In the genomic region with DNA sequence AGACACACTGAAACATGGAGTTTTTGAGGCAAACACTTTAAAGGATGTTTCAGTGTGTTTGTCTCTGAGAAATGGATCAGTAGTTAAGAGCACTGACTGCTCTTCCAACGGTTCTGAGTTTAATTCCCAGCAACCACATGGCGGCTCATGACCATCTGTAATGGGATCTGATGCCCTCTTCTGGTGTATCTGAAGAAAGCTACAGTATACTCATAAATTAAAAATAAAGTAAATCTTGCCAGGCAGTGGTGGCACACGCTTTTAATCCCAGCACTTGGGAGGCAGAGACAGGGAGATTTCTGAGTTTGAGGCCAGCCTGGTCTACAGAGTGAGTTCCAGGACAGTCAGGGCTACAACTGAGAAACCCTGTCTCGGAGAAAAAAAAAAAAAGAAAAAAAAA, we compare ENCODE assay signal across 11 mouse cellular contexts. TPM values are rescaled to one million over a fixed set of nuclear protein-coding genes. Genes with fewer than 3 reads are reported as not detected.
DNase-seq lines count a peak whose midpoint lies in the region; ATAC-seq and TF ChIP-seq lines count a peak whose summit lies in the region.
"Not testable (repeated sequence)": the region's sequence is repeated elsewhere in the genome, so short reads cannot be mapped to it uniquely, and the experiment has no call there.
"Had no signal": no experiment of that assay in that cellular context is flagged by ENCODE, and none has a peak within 500 bp of the region (broad histone marks: within the 10 kb centered on the region; RNA-seq: fewer than 3 reads in every experiment).

No protein-coding gene starts in this region.

- not testable (repeated sequence) for H3K27me3 ChIP-seq in forebrain, postnatal 0 days (ENCODE audit: insufficient read depth, low read length); heart, adult 2 months (ENCODE audit: control insufficient read depth, insufficient read depth, low read length); heart, postnatal 0 days (ENCODE audit: control insufficient read depth, insufficient read depth, low read length); lung, postnatal 0 days (replicated peaks; ENCODE audit: insufficient read depth, low read length); stomach, postnatal 0 days (ENCODE audit: control insufficient read depth, insufficient read depth, low read length)

- TF ChIP-seq POLR2A in heart, adult 2 months (IDR thresholded peaks at IDR 0.05; ENCODE audit: insufficient read depth, low read depth, low read length) = not testable (repeated sequence)

- peak; percentile 16; the same call in 1 of the 2 replicates for TF ChIP-seq CTCF in forebrain, postnatal 0 days (IDR thresholded peaks at IDR 0.05; ENCODE audit: low read depth)
- TF ChIP-seq CTCF in heart, adult 2 months (IDR thresholded peaks at IDR 0.05) = peak; percentile 15; the same call in 1 of the 2 replicates
- TF ChIP-seq CTCF in heart, postnatal 0 days (IDR thresholded peaks at IDR 0.05; ENCODE audit: low read depth) = peak; percentile 5; the same call in 1 of the 2 replicates
- peak; percentile 39 for TF ChIP-seq CTCF in layer of hippocampus, adult 2 months (conservative IDR thresholded peaks at IDR 0.05)
- TF ChIP-seq CTCF in lung, postnatal 0 days (IDR thresholded peaks at IDR 0.05) = peak; percentile 18; the same call in 1 of the 2 replicates
- peak; percentile 20; the same call in 1 of the 2 replicates for TF ChIP-seq CTCF in stomach, postnatal 0 days (IDR thresholded peaks at IDR 0.05; ENCODE audit: low read depth)

- not testable (repeated sequence) for H3K79me2 ChIP-seq in heart, adult 2 months (replicated peaks; ENCODE audit: control insufficient read depth, insufficient read depth, low read length)

- H3K36me3 ChIP-seq in forebrain, postnatal 0 days (ENCODE audit: insufficient read depth); heart, adult 2 months (ENCODE audit: control insufficient read depth, insufficient read depth, low read length); heart, postnatal 0 days (replicated peaks; ENCODE audit: control insufficient read depth, insufficient read depth, low read length); lung, postnatal 0 days (ENCODE audit: insufficient read depth, low read length); stomach, postnatal 0 days (ENCODE audit: control insufficient read depth, insufficient read depth, low read length): not testable (repeated sequence)

- not testable (repeated sequence) for ATAC-seq in forebrain, postnatal 0 days; heart, postnatal 0 days (ENCODE audit: insufficient read depth, low read depth); lung, postnatal 0 days; stomach, postnatal 0 days (ENCODE audit: low FRiP score, low TSS enrichment)

- intact Hi-C loops in heart, adult 2 months (cut with DNase I) = loop anchor here (10.0 kb wide), 1 partner anchor 1469 kb away; no protein-coding TSS in a partner anchor

- DNase-seq in NIH3T3 (ENCODE audit: low read depth) (peak; percentile 5), R1 (ENCODE audit: low read depth, low spot score) (peak; percentile 8)
- DNase-seq in forebrain, postnatal 0 days; heart, adult 2 months; heart, postnatal 0 days (ENCODE audit: low spot score); layer of hippocampus, adult 2 months (ENCODE audit: low spot score in 2 of 2); lung, postnatal 0 days (ENCODE audit: low spot score); stomach, postnatal 0 days (ENCODE audit: low spot score): not testable (repeated sequence)

- WGBS in forebrain, postnatal 0 days = 69% methylated on average over 4 of the region's 4 CpGs
- 65% methylated on average over 4 of the region's 4 CpGs for WGBS in heart, adult 2 months
- WGBS in heart, postnatal 0 days = 60% methylated on average over 4 of the region's 4 CpGs
- WGBS in lung, postnatal 0 days = 63% methylated on average over 4 of the region's 4 CpGs
- 72% methylated on average over 4 of the region's 4 CpGs for WGBS in stomach, postnatal 0 days

- TF ChIP-seq EP300 in heart, adult 2 months (IDR thresholded peaks at IDR 0.05; ENCODE audit: insufficient read depth, low read depth, low read length); heart, postnatal 0 days (IDR thresholded peaks at IDR 0.05; ENCODE audit: low read depth); lung, postnatal 0 days (IDR thresholded peaks at IDR 0.05); stomach, postnatal 0 days (optimal IDR thresholded peaks at IDR 0.05): not testable (repeated sequence)

- not testable (repeated sequence) for H3K4me2 ChIP-seq in forebrain, postnatal 0 days (ENCODE audit: low read depth); heart, postnatal 0 days (ENCODE audit: low read depth, low read length); lung, postnatal 0 days (replicated peaks; ENCODE audit: low read depth, low read length); stomach, postnatal 0 days (replicated peaks; ENCODE audit: low read depth)

- not testable (repeated sequence) for H3K9ac ChIP-seq in forebrain, postnatal 0 days; heart, adult 2 months (ENCODE audit: low read depth, low read length); heart, postnatal 0 days (replicated peaks; ENCODE audit: low read depth, low read length); lung, postnatal 0 days (replicated peaks; ENCODE audit: low read depth); stomach, postnatal 0 days (ENCODE audit: low read length)

- H3K4me1 ChIP-seq in forebrain, postnatal 0 days (ENCODE audit: insufficient read depth); heart, adult 2 months (ENCODE audit: control insufficient read depth, insufficient read depth, low read length); heart, postnatal 0 days (ENCODE audit: control insufficient read depth, insufficient read depth); lung, postnatal 0 days (ENCODE audit: insufficient read depth, low read depth, low read length); stomach, postnatal 0 days (replicated peaks; ENCODE audit: control insufficient read depth, insufficient read depth): not testable (repeated sequence)

- not testable (repeated sequence) for H3K4me3 ChIP-seq in forebrain, postnatal 0 days (ENCODE audit: low read depth, low read length); heart, adult 2 months; heart, postnatal 0 days (ENCODE audit: low read depth, low read length); layer of hippocampus, adult 2 months; lung, postnatal 0 days (ENCODE audit: low read depth, low read length); stomach, postnatal 0 days (ENCODE audit: low read depth, low read length)

- H3K9me3 ChIP-seq in forebrain, postnatal 0 days (ENCODE audit: low read length); heart, postnatal 0 days (replicated peaks; ENCODE audit: control insufficient read depth, low read length); lung, postnatal 0 days (ENCODE audit: low read length); stomach, postnatal 0 days (ENCODE audit: control insufficient read depth, low read length): not testable (repeated sequence)

- not testable (repeated sequence) for H3K27ac ChIP-seq in forebrain, postnatal 0 days (ENCODE audit: low read depth, low read length); heart, adult 2 months; heart, postnatal 0 days (ENCODE audit: low read depth); layer of hippocampus, adult 2 months; lung, postnatal 0 days (ENCODE audit: low read length); stomach, postnatal 0 days (replicated peaks)

RNA-seq across cellular contexts. Expression of a gene that starts 54.5 kb away (rescaled TPM):
- total RNA-seq in forebrain, postnatal 0 days (2014; rRNA removed) = 2.4 and 3.1 TPM in 2 replicates
- polyA plus RNA-seq in forebrain, postnatal 0 days (2015; fragmentation: Nextera tagmentation; extraction: Ambion mirVana) = 0.98 and 2.6 TPM in 2 replicates
- total RNA-seq in heart, adult 2 months (2021) = 1 to 10 TPM; 4.5 to 4.8 TPM
- 3.8 and 4.5 TPM in 2 replicates for polyA plus RNA-seq in heart, adult 2 months (2012; rRNA removed)
- total RNA-seq in heart, postnatal 0 days (2014; rRNA removed; ENCODE audit: low replicate concordance) = 14.0 and 18.7 TPM in 2 replicates
- polyA plus RNA-seq in heart, postnatal 0 days (2015; fragmentation: Nextera tagmentation; extraction: Ambion mirVana) = 5.3 and 6.7 TPM in 2 replicates
- total RNA-seq in layer of hippocampus, adult 2 months (2021) = under 1 TPM in 1 of 2 experiments, not detected in 1; 0.54 TPM
- polyA plus RNA-seq in lung, postnatal 0 days (2015; fragmentation: Nextera tagmentation; extraction: Ambion mirVana) = 36.2 and 40.0 TPM in 2 replicates
- polyA plus RNA-seq in stomach, postnatal 0 days (2015; fragmentation: Nextera tagmentation; extraction: Ambion mirVana) = 11.1 and 12.5 TPM in 2 replicates
- polyA plus RNA-seq: activated CD4-positive, CD25-positive, alpha-beta regulatory T cell, adult 4 months; cortical plate, adult 2 months; G1E had no signal
